Mouse (Mus musculus): Measurements from ENCODE around the gene P4hb. TPM values are rescaled to one million over a fixed set of nuclear protein-coding genes. Genes with fewer than 3 reads are reported as not detected.
A peak's percentile ranks its signal among the peaks of the same experiment; 100 is the strongest.

The P4hb gene
- polyA plus RNA-seq (2016; fragmentation: Nextera tagmentation; extraction: Ambion mirVana): 519 and 570 TPM in 2 replicates

DNA sequence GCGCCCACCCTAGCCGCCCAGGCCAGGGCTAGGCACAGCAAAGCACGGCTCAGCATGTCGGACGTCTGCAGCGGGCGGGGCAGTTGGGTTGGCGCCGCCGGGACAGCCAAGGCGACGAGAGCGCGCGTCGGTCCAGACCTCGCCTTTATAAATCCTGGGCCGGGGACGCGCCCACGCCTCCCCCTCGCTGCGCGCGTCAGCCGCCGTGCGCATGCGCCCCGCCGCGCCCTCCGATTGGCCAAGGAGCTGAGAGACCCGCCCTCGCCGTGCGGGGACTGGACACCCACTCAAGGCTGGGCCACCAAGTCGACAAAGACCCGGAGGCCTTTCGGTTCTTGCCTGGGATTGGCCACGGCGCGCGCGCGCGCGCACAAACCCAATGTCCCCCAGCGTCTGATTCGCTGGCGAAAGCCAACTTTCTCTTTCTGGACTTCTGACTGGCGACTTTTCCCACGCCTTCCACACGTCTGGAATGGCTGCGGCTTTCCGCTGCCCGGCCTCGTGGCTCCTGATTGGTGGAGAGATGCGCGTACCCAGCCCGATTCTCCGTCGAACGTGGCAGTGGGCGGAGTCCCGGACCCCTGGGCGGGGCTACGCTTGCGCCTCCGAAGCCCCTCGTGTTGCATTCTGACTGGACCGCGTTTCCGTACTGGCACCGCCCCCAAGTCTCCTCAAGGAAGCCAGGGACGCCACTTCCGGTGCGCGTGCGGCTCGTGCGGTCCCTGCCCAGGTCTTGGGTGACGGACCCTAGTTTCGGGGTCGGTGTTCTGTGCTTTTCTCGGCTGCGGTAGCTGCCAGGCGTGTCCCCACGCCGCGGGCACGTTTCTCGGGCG, at the start of gene P4hb:
P4hb (minus strand) TSS at position 502 of the 833 bp plus-strand sequence.
- peak; percentile 99 for DNase-seq (ENCODE audit: low spot score)
- Histone ChIP-seq H3K36me3 (peaks cover 48% of the 10 kb centered on the region), H3K27ac (peak within 1 kb of the TSS; percentile 97), H3K4me1 (replicated peaks) (peaks cover 29% of the 10 kb centered on the region), H3K4me3 (peak within 1 kb of the TSS; percentile 100), H3K27me3 (ENCODE audit: insufficient read depth, poor library complexity, severe bottlenecking) (no peaks in the 10 kb centered on the region), H3K9me3 (no peaks in the 10 kb centered on the region)
- under 1% methylated on average over 94 of the region's 94 CpGs for WGBS

DNA sequence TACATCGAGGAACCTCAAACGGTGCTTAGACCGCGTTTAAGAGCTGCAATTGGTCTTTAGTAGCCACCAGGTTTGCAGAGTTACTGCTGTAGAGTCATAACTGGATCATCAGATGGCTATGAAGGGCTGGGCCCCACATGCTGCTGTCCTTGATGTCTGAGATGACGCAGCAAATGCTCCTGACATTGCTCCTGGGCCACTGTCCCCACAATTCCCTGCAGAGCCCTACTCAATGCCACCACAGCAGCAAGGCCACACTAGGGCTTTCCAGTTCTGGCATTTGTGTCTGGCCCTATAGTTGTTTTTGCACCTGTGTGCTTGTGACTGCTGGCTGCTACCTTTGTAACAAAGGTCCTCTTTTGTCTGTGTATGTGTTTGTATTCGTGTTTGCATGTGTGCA, 49.8 kb upstream of the P4hb start:
- peaks cover 33% of the 10 kb centered on the region for H3K4me1 ChIP-seq (replicated peaks)
- H3K9me3 ChIP-seq: no peaks in the 10 kb centered on the region
- DNase-seq (ENCODE audit: low spot score): no peak
- WGBS: 90% methylated on average over 6 of the region's 6 CpGs
- H3K27me3 ChIP-seq (ENCODE audit: insufficient read depth, poor library complexity, severe bottlenecking): no peaks in the 10 kb centered on the region
- no peak overlapping the region for H3K4me3 ChIP-seq
- H3K36me3 ChIP-seq: peaks cover 74% of the 10 kb centered on the region
- no peak overlapping the region for H3K27ac ChIP-seq

DNA sequence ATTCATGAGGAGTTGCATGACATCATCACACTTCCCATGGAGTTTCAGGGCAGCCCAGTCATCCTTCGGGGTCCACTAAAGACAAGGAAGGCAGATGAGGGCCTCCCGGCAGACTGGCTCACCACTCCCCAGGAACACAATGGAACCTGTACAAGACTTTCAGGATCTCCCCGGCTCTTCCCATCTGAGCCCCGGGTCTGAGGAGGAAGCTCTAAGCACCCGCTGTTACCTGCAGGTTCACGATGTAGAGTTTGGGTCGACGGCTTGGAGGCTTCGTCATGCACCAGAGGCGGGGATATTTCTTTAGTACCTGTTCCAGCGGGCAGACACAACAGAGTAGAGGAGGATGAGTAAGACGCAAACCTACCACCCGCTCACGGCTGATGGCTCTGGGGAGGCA, 47.1 kb upstream of the P4hb start:
- DNase-seq (ENCODE audit: low spot score): no peak
- H3K27ac ChIP-seq: no peak overlapping the region
- WGBS: 95% methylated on average over 14 of the region's 14 CpGs
- no peaks in the 10 kb centered on the region for H3K9me3 ChIP-seq
- peaks cover 66% of the 10 kb centered on the region for H3K36me3 ChIP-seq
- no peak overlapping the region for H3K4me3 ChIP-seq
- H3K4me1 ChIP-seq (replicated peaks): peaks cover 46% of the 10 kb centered on the region
- no peaks in the 10 kb centered on the region for H3K27me3 ChIP-seq (ENCODE audit: insufficient read depth, poor library complexity, severe bottlenecking)

DNA sequence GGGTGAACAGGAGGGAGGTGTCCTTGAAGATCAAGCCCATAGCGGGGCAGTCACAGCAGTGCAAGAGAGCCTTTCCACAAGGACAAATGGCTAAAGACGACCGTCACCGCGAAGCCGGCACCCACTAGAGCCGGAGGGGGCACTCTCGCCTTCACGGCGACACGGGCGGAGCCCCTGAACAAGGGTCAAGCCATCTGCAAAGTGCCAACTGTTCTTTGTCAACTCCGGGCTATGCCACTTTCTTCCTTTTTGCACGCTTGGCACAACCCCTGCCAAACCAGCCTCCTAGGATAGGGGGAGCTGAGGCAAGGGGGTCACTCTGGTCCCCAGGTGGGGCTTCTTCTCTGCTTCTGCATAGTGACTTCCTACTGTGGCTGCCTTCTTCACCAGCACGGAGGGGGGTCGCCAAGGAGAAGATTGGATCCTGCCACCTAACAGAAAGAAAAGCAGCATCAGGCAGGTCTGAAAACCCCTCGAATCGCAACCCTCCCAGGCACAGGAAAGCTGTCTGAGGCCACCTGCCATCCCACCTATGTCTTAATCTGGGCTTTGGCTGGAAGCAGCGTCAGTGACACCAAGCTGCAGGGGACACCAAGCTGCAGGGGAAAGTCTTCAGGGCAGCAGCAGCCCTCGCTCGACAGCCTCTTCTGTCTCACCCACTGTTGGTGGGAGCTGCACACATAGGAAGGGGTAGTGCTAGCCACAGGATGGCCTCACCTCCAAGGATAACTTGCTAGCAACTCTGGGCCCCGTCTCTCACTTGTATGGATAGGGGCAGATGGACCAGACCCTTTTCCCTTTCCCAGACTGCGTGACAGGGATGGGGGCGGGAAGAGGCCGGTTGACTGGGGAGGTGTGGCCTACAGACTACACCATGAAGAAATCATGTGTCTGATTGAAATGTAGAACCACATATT, 45.8 kb upstream of the P4hb start:
- H3K4me3 ChIP-seq: peak overlapping the region; percentile 23; the same call in 1 of the 2 replicates
- no peak for DNase-seq (ENCODE audit: low spot score)
- H3K4me1 ChIP-seq (replicated peaks): peaks cover 42% of the 10 kb centered on the region
- peak overlapping the region; percentile 89 for H3K27ac ChIP-seq
- H3K9me3 ChIP-seq: no peaks in the 10 kb centered on the region
- H3K36me3 ChIP-seq: peaks cover 77% of the 10 kb centered on the region
- H3K27me3 ChIP-seq (ENCODE audit: insufficient read depth, poor library complexity, severe bottlenecking): no peaks in the 10 kb centered on the region
- 94% methylated on average over 25 of the region's 25 CpGs for WGBS

DNA sequence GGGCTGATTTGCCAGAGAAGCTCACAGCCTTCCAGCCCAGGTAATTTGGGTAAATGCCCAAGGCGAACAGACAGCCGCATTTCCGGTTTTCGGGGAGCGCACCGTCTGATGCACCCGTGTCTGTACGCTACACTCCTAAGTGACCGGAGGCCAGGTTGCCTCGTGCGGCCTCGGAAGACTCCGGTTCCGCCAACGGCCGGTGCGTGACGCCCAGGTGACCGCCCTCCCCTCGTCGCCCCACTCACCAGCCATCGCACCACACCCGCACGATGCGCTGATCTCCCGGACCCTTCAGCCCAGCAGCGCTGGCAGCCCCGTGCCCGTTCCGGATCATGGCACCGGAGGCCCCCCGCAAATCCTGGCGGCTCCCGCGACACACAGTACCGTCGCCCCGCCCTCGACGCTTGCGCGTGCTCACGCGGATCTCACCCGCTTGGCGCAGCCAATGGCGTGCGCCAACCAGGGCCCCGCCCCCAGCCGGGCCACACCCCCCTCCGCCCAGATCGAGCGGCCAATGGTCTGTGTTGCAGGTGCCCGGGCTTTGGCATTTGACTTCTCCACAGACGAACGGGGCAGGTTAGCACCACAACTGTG, 44.6 kb upstream of the P4hb start, which contains the start of gene Pcyt2:
Pcyt2 (minus strand) TSS at position 418 of the 594 bp plus-strand sequence.
- peaks cover 38% of the 10 kb centered on the region for H3K4me1 ChIP-seq (replicated peaks)
- DNase-seq (ENCODE audit: low spot score): peak; percentile 91
- peak within 1 kb of the TSS; percentile 89 for H3K27ac ChIP-seq
- H3K36me3 ChIP-seq: peaks cover 81% of the 10 kb centered on the region
- no peaks in the 10 kb centered on the region for H3K9me3 ChIP-seq
- peak within 1 kb of the TSS; percentile 79 for H3K4me3 ChIP-seq
- no peaks in the 10 kb centered on the region for H3K27me3 ChIP-seq (ENCODE audit: insufficient read depth, poor library complexity, severe bottlenecking)
- under 1% methylated on average over 56 of the region's 56 CpGs for WGBS

DNA sequence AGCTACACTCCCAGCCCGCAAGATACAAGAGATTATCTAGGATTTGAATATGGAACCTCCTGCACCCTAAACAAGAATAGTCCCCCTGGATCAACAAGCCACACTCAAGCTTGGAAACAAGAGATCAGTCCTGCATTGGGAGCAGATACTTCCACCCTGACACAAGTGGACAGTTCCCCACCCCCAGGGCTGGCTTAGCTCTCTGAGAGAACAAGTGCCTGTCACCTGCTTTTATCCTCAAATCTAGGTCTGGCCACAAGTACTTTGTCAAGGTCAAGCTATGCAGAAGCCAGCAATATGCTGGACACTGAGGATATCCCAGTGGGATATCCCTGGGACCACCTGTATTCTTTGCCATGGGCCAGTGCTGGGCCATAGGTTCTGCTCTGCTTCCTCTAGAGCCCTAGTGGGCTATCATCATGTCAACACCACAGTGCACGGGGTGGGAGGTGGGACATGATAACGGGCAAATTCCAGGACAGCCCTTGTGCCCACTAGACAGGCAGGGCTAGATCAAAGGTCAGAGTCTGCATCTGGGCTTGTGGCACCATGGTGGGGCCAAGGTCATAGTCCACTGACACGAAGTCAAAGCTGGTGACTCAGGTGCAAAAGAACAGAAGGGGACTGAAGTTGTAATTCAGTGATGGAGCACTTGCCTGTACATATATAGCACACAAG, 43.7 kb upstream of the P4hb start:
- no peak for DNase-seq (ENCODE audit: low spot score)
- H3K27ac ChIP-seq: peak overlapping the region; percentile 89

DNA sequence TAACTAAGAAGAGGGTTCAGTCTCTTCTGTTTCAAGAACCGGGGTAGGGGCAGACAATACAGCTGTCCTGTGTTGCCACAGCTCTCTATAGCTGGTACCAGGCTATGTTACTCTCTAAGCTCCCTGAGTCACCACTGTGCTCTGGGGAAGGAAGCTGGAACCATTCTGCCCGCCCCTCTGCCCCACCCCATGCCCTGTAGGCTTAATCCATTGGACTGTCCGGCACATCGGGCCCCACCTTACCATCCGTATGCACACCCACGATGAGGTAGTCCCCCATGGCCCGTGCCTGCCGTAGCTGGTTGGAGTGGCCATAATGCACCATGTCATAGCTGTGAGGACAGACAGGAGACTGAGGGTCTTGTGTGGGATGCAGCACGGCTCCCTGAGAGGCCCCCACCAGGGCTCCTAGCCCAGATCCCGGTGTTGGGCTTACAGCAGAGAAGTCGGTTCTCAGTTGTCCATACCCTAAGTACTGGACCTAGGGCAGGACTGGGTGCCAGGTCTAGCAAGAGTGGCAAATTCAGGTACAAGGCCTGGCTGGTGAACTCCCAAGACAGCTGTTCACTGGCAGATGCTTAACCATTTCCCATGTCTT, 42.7 kb upstream of the P4hb start:
- Histone ChIP-seq H3K4me3 (no peak overlapping the region), H3K27ac (no peak overlapping the region), H3K27me3 (ENCODE audit: insufficient read depth, poor library complexity, severe bottlenecking) (no peaks in the 10 kb centered on the region), H3K9me3 (no peaks in the 10 kb centered on the region), H3K4me1 (replicated peaks) (peaks cover 38% of the 10 kb centered on the region), H3K36me3 (peaks cover 82% of the 10 kb centered on the region)
- WGBS: 92% methylated on average over 11 of the region's 11 CpGs
- DNase-seq (ENCODE audit: low spot score): no peak

More for the DNA sequence above, 43.7 kb upstream of the P4hb start:
- 53% methylated on average over 4 of the region's 4 CpGs for WGBS
- Histone ChIP-seq H3K9me3 (no peaks in the 10 kb centered on the region), H3K27me3 (ENCODE audit: insufficient read depth, poor library complexity, severe bottlenecking) (no peaks in the 10 kb centered on the region), H3K36me3 (peaks cover 82% of the 10 kb centered on the region), H3K4me1 (replicated peaks) (peaks cover 38% of the 10 kb centered on the region), H3K4me3 (peak overlapping the region; percentile 79)

DNA sequence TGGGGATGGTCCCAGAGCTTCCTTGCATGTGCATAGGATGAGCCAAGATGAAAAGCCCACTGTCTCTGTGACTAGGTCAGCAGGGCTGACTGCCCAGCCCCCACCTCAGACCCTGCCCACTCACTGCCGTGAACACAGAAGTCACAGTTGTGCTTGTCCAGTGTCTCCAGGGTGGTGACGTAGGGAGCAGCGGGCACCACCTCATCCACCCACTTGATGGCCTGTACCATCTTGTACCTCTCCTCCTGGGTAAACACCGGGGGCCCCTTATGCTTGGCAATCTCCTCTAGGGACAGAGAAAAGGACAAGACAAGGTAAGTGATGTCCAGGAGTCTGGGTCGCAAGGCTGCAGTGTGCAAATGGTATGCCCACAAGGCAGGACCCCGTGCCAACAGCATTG, 42.1 kb upstream of the P4hb start:
- Histone ChIP-seq H3K4me1 (replicated peaks) (peaks cover 38% of the 10 kb centered on the region), H3K4me3 (no peak overlapping the region), H3K27ac (no peak overlapping the region), H3K36me3 (peaks cover 82% of the 10 kb centered on the region), H3K9me3 (no peaks in the 10 kb centered on the region), H3K27me3 (ENCODE audit: insufficient read depth, poor library complexity, severe bottlenecking) (no peaks in the 10 kb centered on the region)
- no peak for DNase-seq (ENCODE audit: low spot score)
- whole genome bisulfite sequencing: 95% methylated on average over 6 of the region's 6 CpGs

DNA sequence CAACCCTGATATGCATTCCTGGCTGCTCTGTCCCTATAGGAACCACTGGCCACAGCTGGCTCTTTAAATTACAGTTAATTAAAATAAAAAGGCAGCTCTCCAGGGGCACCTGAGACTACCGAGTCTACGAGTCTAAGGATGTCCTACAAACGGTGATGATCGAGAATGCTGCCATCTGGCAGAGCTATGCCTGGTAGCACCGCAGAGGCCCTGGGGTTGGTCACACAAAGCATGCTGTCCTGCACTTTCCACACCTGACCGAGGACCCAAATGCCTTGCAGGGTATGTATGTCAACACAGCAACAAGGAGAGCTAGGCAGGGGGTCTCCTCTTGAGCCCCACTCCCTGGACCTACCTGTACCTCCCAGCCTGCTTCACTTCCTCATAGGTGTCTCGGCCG, 40.9 kb upstream of the P4hb start:
- Histone ChIP-seq H3K27ac (no peak overlapping the region), H3K4me3 (no peak overlapping the region), H3K27me3 (ENCODE audit: insufficient read depth, poor library complexity, severe bottlenecking) (peaks cover 10% of the 10 kb centered on the region), H3K9me3 (no peaks in the 10 kb centered on the region), H3K4me1 (replicated peaks) (peaks cover 47% of the 10 kb centered on the region), H3K36me3 (peaks cover 80% of the 10 kb centered on the region)
- 89% methylated on average over 8 of the region's 8 CpGs for whole genome bisulfite sequencing
- DNase-seq (ENCODE audit: low spot score): no peak

DNA sequence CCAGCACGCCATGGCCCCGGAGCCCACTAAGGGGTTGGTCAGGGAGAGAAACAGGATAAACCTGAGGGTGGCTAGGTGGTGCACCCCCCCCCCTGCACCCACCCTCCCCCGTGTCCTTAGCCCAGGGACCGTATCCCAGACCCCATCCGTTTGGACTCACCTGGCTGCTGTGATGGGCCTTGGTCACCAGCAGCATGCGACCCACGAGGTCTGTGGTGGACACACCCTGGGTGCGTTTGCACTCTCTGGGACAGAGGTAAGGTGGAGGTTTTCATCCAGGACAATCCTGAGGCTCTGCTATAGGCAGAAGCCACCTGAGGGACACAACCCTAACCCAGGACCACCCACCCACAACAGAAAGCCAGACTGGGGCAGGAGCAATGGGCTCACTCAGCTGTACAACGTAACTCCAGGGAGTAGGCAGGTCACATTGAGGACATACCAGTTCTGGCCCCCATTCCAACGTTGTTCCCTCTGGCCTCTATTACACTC, 40.5 kb upstream of the P4hb start:
- no peak overlapping the region for H3K27ac ChIP-seq
- H3K27me3 ChIP-seq (ENCODE audit: insufficient read depth, poor library complexity, severe bottlenecking): peaks cover 13% of the 10 kb centered on the region
- WGBS: 89% methylated on average over 10 of the region's 10 CpGs
- H3K4me1 ChIP-seq (replicated peaks): peaks cover 51% of the 10 kb centered on the region
- H3K36me3 ChIP-seq: peaks cover 80% of the 10 kb centered on the region
- DNase-seq (ENCODE audit: low spot score): no peak
- H3K4me3 ChIP-seq: no peak overlapping the region
- H3K9me3 ChIP-seq: no peaks in the 10 kb centered on the region

DNA sequence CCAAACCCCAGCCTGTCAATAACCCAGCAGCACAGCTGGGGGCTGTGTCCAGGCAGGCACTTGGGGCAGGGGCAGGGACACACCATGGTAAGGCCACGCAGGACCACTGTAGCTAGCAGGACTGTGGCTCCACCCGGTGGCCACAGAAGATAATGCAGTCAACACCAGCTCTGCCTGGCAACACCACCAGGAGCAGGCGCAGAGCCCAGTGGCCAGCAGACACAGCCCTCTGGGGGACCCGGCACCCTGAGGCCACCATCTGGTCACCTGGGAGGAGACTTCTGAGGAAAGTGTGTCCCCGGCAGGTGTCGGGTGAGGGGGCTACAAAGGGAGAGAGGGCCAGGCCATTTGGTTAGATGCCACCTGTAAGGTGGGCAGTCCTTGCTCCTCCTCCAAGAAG, 39.7 kb upstream of the P4hb start:
- H3K36me3 ChIP-seq: peaks cover 76% of the 10 kb centered on the region
- no peaks in the 10 kb centered on the region for H3K9me3 ChIP-seq
- peak overlapping the region; percentile 0; the same call in 1 of the 2 replicates for H3K4me3 ChIP-seq
- DNase-seq (ENCODE audit: low spot score): peak; percentile 74
- H3K27me3 ChIP-seq (ENCODE audit: insufficient read depth, poor library complexity, severe bottlenecking): peaks cover 20% of the 10 kb centered on the region
- H3K4me1 ChIP-seq (replicated peaks): peaks cover 51% of the 10 kb centered on the region
- no peak overlapping the region for H3K27ac ChIP-seq
- 46% methylated on average over 6 of the region's 6 CpGs for WGBS
